Comparison of ENCODE assay signal across 7 mouse cellular contexts in genomic region chr13:69991253-69991891, GRCm38 (mm10).
DNase-seq lines count a peak whose midpoint lies in the region.

No protein-coding gene starts in this region.

- intact Hi-C loops in heart, postnatal 14 days (cut with DNase I): loop anchor here (1.0 to 2.0 kb wide), 2 partner anchors 252 to 295 kb away; partner anchors contain the start of gene Ube2ql1

- peak; percentile 42 for DNase-seq in MN1 (ENCODE audit: low spot score)
- peak; percentile 78 for DNase-seq in adrenal gland, postnatal 14 days
- DNase-seq in embryo, embryonic 11.5 days (ENCODE audit: low read depth, low spot score): peak; percentile 19
- DNase-seq in heart, postnatal 14 days: peak; percentile 35 to 64
- DNase-seq in layer of hippocampus, postnatal 10 days (ENCODE audit: low spot score in 2 of 2): peak; percentile 83 to 89
- DNase-seq in lung, postnatal 36 days: peak; percentile 35
- DNase-seq in right cerebral cortex, postnatal 25 days: peak; percentile 48

Comparison
In these comparisons a context has a peak if more than half of its experiments do, and no peak if none do; other contexts are left out.
1. Peak in every context shown above with its lines: DNase-seq.
2. DNase-seq: peak in every context shown above with its lines; median percentile 86 in layer of hippocampus, postnatal 10 days; 78 in adrenal gland, postnatal 14 days; 50 in heart, postnatal 14 days; 48 in right cerebral cortex, postnatal 25 days; 42 in MN1; 35 in lung, postnatal 36 days; 19 in embryo, embryonic 11.5 days.